Mouse (Mus musculus): ENCODE results near the gene Dctn5.
A peak's percentile ranks its signal among the peaks of the same experiment; 100 is the strongest.

Gene Dctn5

GRCm38 (mm10) chr7:122160037-122160436 lies 27.2 kb downstream of the Dctn5 start:
- DNase-seq (ENCODE audit: low spot score in 2 of 2) = no peak

DNA sequence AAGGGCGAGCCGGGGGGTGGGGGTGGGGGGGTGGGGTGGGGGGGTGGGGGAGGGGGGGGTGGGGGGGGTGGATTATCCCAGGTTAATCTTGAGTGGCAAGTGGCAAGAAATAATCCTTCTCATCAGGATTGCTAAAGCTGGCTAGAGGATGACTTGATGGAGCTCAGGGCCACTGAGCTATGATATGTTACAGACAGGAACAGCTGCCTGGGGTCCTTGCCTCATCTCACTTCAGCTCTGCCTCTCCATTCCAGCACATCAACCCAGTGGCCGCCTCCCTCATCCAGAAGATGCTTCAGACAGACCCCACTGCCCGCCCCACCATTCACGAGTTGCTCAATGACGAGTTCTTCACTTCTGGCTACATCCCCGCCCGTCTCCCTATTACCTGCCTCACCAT lies 30.9 kb downstream of the Dctn5 start:
- no peak for DNase-seq (ENCODE audit: low spot score in 2 of 2)

DNA sequence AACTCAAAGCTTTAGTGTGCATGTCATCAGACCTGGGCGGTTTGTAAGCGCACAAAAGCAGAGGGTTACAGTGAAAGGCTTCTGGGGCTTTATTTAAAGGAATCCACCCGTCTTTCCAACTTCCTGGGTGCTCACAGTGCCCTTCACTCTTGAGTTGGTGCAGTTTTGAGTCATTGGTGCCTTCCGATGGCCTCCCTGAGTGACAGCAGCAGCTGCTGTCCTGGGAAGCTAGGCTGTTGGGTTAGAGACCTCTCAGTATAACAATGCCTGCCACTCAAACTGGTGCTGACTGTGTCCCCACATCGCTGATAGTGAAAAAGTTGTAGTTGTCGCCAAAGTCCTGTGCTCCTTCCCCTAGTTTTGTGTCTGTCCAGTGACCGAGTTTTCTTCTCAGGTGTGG lies 34.4 kb downstream of the Dctn5 start:
- no peak for DNase-seq (ENCODE audit: low spot score in 2 of 2)

GRCm38 (mm10) chr7:122170705-122171104 lies 37.9 kb downstream of the Dctn5 start:
- no peak for DNase-seq (ENCODE audit: low spot score in 2 of 2)

- DNase-seq (ENCODE audit: low spot score in 2 of 2) = no peak
These were observed 38.8 kb downstream of the Dctn5 start for GRCm38 (mm10) chr7:122171613-122172012.

- DNase-seq (ENCODE audit: low spot score in 2 of 2) = no peak
These were observed 47.9 kb downstream of the Dctn5 start for GRCm38 (mm10) chr7:122180720-122181119.

- DNase-seq (ENCODE audit: low spot score in 2 of 2) = no peak
These were observed 51.7 kb downstream of the Dctn5 start for GRCm38 (mm10) chr7:122184569-122184968.

- DNase-seq (ENCODE audit: low spot score in 2 of 2) = no peak
These were observed 53.2 kb downstream of the Dctn5 start, which contains the start of gene Ern2 for GRCm38 (mm10) chr7:122186043-122186442. Ern2 (minus strand) TSS chr7:122186207.

DNA sequence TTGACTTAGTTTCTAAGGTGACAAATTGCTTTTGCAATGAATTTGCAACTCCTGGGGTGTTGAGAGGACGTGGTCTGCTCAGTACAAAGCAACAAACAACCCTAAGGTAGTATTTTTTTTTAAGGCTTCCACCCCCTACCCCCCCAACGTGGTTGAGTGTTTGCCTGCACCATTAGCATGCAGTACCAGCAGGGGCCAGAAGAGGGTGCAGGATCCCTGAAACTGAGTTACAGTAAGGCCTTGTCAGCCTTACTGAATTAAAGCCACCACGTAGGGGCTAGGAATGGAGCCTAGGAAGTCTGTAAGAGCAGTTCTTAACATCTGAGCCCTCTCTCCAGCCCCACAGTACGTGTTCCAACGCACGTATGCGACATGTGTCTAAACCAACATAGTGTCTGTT lies 56.6 kb downstream of the Dctn5 start:
- no peak for DNase-seq (ENCODE audit: low spot score in 2 of 2)

DNA sequence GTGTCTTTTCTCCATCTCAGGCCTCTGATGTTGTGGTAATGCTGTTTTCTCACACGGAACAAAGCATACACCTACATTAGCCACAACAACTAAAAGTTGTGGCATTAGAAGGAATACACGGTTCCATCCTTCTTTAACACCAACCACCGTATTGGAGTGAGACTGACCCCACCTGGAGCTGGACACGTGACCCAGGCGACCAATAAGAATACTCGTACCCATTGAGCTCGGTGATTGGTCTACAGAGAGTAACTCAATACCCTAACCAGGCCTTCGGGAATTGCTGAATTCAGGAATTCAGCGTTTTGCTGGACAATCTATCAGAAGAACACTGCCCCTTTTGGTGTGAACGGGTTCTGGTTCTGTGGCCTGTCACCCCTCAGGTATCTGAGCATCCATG lies 58.3 kb downstream of the Dctn5 start:
- DNase-seq (ENCODE audit: low spot score in 2 of 2) = no peak

GRCm38 (mm10) chr7:122193919-122194318 lies 61.1 kb downstream of the Dctn5 start:
- DNase-seq (ENCODE audit: low spot score in 2 of 2) = no peak

GRCm38 (mm10) chr7:122196771-122197170 lies 63.9 kb downstream of the Dctn5 start:
- no peak for DNase-seq (ENCODE audit: low spot score in 2 of 2)

DNA sequence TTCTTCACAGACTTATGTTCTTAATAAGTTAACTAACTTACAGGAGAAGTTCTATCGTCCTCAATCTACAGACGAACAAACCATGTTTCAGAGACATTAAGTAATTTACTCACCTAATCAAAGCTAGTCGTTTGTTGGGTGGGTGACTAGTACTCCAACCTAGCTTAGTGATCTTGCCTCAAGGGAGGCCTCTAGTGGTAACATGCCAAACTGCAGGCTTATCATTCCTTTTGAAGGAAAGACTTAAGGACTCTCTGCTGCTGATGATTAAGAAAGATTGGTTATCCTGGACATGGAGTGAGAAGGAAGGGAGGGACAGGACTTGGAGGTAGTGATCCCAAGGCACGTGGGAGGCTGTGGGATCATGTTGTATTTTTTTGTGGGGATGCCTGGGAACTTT lies 64.5 kb downstream of the Dctn5 start:
- DNase-seq (ENCODE audit: low spot score in 2 of 2) = peak in 1 of 2 experiments; percentile 71
